Mouse (Mus musculus) stomach, embryonic 16.5 days (tissue): ENCODE results near the gene Atp6v0e. TPM values are rescaled to one million over a fixed set of nuclear protein-coding genes. Genes with fewer than 3 reads are reported as not detected.

Source experiments
- ATAC-seq: fragments of 200-750 bp; cut with Nextera tagmentation; 2 replicates; pipeline ENCODE4 v1.8.0; 2017; ENCODE audit warnings: moderate number of reproducible peaks, moderate TSS enrichment; ENCODE audit not compliant: insufficient read depth, low FRiP score
- H3K27ac ChIP-seq: fragments of 300-500 bp; sonication (generic); 2 replicates; pipeline ENCODE4 v1.5.1; 2014; ENCODE audit warnings: low read length
- H3K27me3 ChIP-seq: fragments of 300-500 bp; sonication (generic); 2 replicates; pipeline ENCODE4 v1.6.1; 2014; ENCODE audit warnings: low read length, control low read depth, mixed read lengths; ENCODE audit not compliant: control insufficient read depth, insufficient read depth
- H3K36me3 ChIP-seq: fragments of 300-500 bp; sonication (generic); 2 replicates; pipeline ENCODE4 v1.6.1; 2014; ENCODE audit warnings: low read length; ENCODE audit not compliant: control insufficient read depth, insufficient read depth
- H3K4me1 ChIP-seq: fragments of 300-500 bp; sonication (generic); 2 replicates; pipeline ENCODE4 v1.6.1; 2014; ENCODE audit warnings: low read length, control low read depth, mixed read lengths; ENCODE audit not compliant: control insufficient read depth, insufficient read depth
- H3K4me2 ChIP-seq: fragments of 300-500 bp; sonication (generic); 2 replicates; pipeline ENCODE4 v1.6.1; 2014; ENCODE audit warnings: low read depth, low read length, mixed read lengths
- H3K4me3 ChIP-seq: fragments of 300-500 bp; sonication (generic); replicated peaks from 2 replicates; pipeline ENCODE4 v1.5.1; 2014; ENCODE audit warnings: mild to moderate bottlenecking, low read length
- H3K9ac ChIP-seq: fragments of 300-500 bp; sonication (generic); 2 replicates; pipeline ENCODE4 v1.6.1; 2014; ENCODE audit warnings: low read length
- H3K9me3 ChIP-seq: fragments of 300-500 bp; sonication (generic); replicated peaks from 2 replicates; pipeline ENCODE4 v1.6.1; 2016; ENCODE audit warnings: low read length, control low read depth; ENCODE audit not compliant: control insufficient read depth
- WGBS: fragments of 180-500 bp; shearing (Covaris S2); extraction: QIAGEN DNeasy Blood & Tissue Kit; methylation state at CpG from one replicate; pipeline ENCODE4 v1.1.7; 2014; 5-methylcytosine and 5-hydroxymethylcytosine counted together
- polyA plus RNA-seq: library from polyadenylated mRNA; unstranded; fragments of >200 nt; fragmentation: Nextera tagmentation; extraction: Ambion mirVana; gene quantifications from 2 replicates; pipeline ENCODE4 v1.2.1, GENCODE M21; 2015

Gene Atp6v0e
- polyA plus RNA-seq, 1 experiment from 2014 or later: 231 TPM

GRCm38 (mm10) chr17:26634539-26634938, 28.5 kb upstream of the Atp6v0e start:
- Histone ChIP-seq H3K27ac (no peak overlapping the region), H3K4me1 (no peaks in the 10 kb centered on the region), H3K9me3 (no peaks in the 10 kb centered on the region), H3K9ac (no peak overlapping the region), H3K36me3 (peaks cover 20% of the 10 kb centered on the region), H3K4me2 (no peak overlapping the region), H3K27me3 (no peaks in the 10 kb centered on the region), H3K4me3 (no peak overlapping the region)
- ATAC-seq: no peak
- WGBS: 85% methylated on average over 7 of the region's 7 CpGs

GRCm38 (mm10) chr17:26635951-26636350, 27.1 kb upstream of the Atp6v0e start:
- Histone ChIP-seq H3K36me3 (peaks cover 19% of the 10 kb centered on the region), H3K9ac (no peak overlapping the region), H3K27ac (no peak overlapping the region), H3K9me3 (no peaks in the 10 kb centered on the region), H3K4me1 (no peaks in the 10 kb centered on the region), H3K4me2 (no peak overlapping the region), H3K4me3 (no peak overlapping the region), H3K27me3 (no peaks in the 10 kb centered on the region)
- 81% methylated on average over 7 of the region's 7 CpGs for WGBS
- ATAC-seq: no peak

- no peak for ATAC-seq
Observed at GRCm38 (mm10) chr17:26637851-26638250, 25.2 kb upstream of the Atp6v0e start.

GRCm38 (mm10) chr17:26638655-26639054, 24.4 kb upstream of the Atp6v0e start:
- no peak overlapping the region for H3K4me2 ChIP-seq
- no peak overlapping the region for H3K9ac ChIP-seq
- WGBS: 14% methylated on average over 7 of the region's 7 CpGs
- no peak overlapping the region for H3K4me3 ChIP-seq
- H3K27ac ChIP-seq: no peak overlapping the region
- H3K27me3 ChIP-seq: no peaks in the 10 kb centered on the region
- peak; percentile 69 for ATAC-seq
- no peaks in the 10 kb centered on the region for H3K9me3 ChIP-seq
- H3K4me1 ChIP-seq: no peaks in the 10 kb centered on the region
- peaks cover 24% of the 10 kb centered on the region for H3K36me3 ChIP-seq

More at GRCm38 (mm10) chr17:26637851-26638250, 25.2 kb upstream of the Atp6v0e start:
- Histone ChIP-seq H3K36me3 (peaks cover 20% of the 10 kb centered on the region), H3K4me3 (no peak overlapping the region), H3K4me2 (no peak overlapping the region), H3K4me1 (no peaks in the 10 kb centered on the region), H3K9ac (no peak overlapping the region), H3K27me3 (no peaks in the 10 kb centered on the region), H3K27ac (no peak overlapping the region), H3K9me3 (no peaks in the 10 kb centered on the region)
- 49% methylated on average over 4 of the region's 4 CpGs for WGBS

GRCm38 (mm10) chr17:26639791-26640190, 23.2 kb upstream of the Atp6v0e start:
- ATAC-seq: no peak

GRCm38 (mm10) chr17:26640286-26640740, 22.7 kb upstream of the Atp6v0e start:
- H3K4me1 ChIP-seq: no peaks in the 10 kb centered on the region
- H3K9ac ChIP-seq: no peak overlapping the region
- H3K4me2 ChIP-seq: no peak overlapping the region
- no peak overlapping the region for H3K27ac ChIP-seq
- no peaks in the 10 kb centered on the region for H3K27me3 ChIP-seq
- no peak overlapping the region for H3K4me3 ChIP-seq
- 93% methylated on average over 3 of the region's 3 CpGs for WGBS
- peaks cover 28% of the 10 kb centered on the region for H3K36me3 ChIP-seq
- H3K9me3 ChIP-seq: no peaks in the 10 kb centered on the region
- ATAC-seq: no peak

More at GRCm38 (mm10) chr17:26639791-26640190, 23.2 kb upstream of the Atp6v0e start:
- no peak overlapping the region for H3K4me3 ChIP-seq
- H3K27ac ChIP-seq: no peak overlapping the region
- peaks cover 28% of the 10 kb centered on the region for H3K36me3 ChIP-seq
- no peak overlapping the region for H3K9ac ChIP-seq
- H3K4me1 ChIP-seq: no peaks in the 10 kb centered on the region
- H3K27me3 ChIP-seq: no peaks in the 10 kb centered on the region
- 81% methylated on average over 2 of the region's 2 CpGs for WGBS
- no peak overlapping the region for H3K4me2 ChIP-seq
- no peaks in the 10 kb centered on the region for H3K9me3 ChIP-seq

GRCm38 (mm10) chr17:26643456-26643855, 19.6 kb upstream of the Atp6v0e start:
- Histone ChIP-seq H3K9me3 (no peaks in the 10 kb centered on the region), H3K4me1 (no peaks in the 10 kb centered on the region), H3K4me3 (no peak overlapping the region), H3K4me2 (no peak overlapping the region), H3K36me3 (peaks cover 22% of the 10 kb centered on the region), H3K9ac (no peak overlapping the region), H3K27ac (no peak overlapping the region), H3K27me3 (no peaks in the 10 kb centered on the region)
- ATAC-seq: no peak
- 97% methylated on average over 8 of the region's 8 CpGs for WGBS

GRCm38 (mm10) chr17:26643993-26644392, 19.0 kb upstream of the Atp6v0e start:
- no peaks in the 10 kb centered on the region for H3K27me3 ChIP-seq
- H3K36me3 ChIP-seq: peaks cover 22% of the 10 kb centered on the region
- H3K4me1 ChIP-seq: no peaks in the 10 kb centered on the region
- H3K27ac ChIP-seq: no peak overlapping the region
- H3K4me3 ChIP-seq: no peak overlapping the region
- H3K9me3 ChIP-seq: no peaks in the 10 kb centered on the region
- WGBS: 94% methylated on average over 2 of the region's 2 CpGs
- H3K4me2 ChIP-seq: no peak overlapping the region
- no peak overlapping the region for H3K9ac ChIP-seq
- ATAC-seq: no peak

GRCm38 (mm10) chr17:26644509-26645410, 18.3 kb upstream of the Atp6v0e start:
- H3K4me1 ChIP-seq: no peaks in the 10 kb centered on the region
- H3K4me3 ChIP-seq: no peak overlapping the region
- ATAC-seq: no peak
- no peaks in the 10 kb centered on the region for H3K27me3 ChIP-seq
- WGBS: 80% methylated on average over 9 of the region's 9 CpGs
- no peak overlapping the region for H3K27ac ChIP-seq
- no peak overlapping the region for H3K4me2 ChIP-seq
- H3K9me3 ChIP-seq: no peaks in the 10 kb centered on the region
- no peak overlapping the region for H3K9ac ChIP-seq
- peaks cover 22% of the 10 kb centered on the region for H3K36me3 ChIP-seq
